Mouse (Mus musculus): ENCODE data around the gene 4931409K22Rik. TPM values are rescaled to one million over a fixed set of nuclear protein-coding genes. Genes with fewer than 3 reads are reported as not detected.
A peak's percentile ranks its signal among the peaks of the same experiment; 100 is the strongest.

The 4931409K22Rik gene
- polyA plus RNA-seq, 1 experiment = not detected

DNA sequence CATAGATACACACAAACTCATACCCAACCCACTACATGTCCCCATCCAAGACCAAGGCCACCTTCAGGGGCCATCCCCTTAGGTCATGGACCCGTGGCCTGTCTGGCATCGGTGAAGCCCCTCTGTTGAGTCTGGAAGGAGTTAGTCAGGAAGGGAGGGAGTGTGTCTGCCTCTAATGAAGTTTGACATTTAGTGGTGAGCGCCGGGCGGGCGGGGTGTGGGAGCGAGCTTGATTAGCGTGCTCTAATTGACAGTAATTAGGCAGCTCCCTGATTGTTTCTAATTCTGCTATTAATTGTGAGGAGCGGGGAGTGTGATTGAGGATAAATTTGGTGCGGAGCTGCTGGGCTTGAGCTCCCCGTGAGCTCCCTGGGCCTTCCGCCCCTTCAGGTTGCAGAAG lies 59.1 kb downstream of the 4931409K22Rik start:
- Histone ChIP-seq H3K4me3 (ENCODE audit: insufficient read depth, poor library complexity, severe bottlenecking) (no peak overlapping the region), H3K79me3 (ENCODE audit: low read depth) (no peaks in the 10 kb centered on the region), H3ac (ENCODE audit: control insufficient read depth, insufficient read length, low read depth) (no peak overlapping the region), H3K27me3 (ENCODE audit: control insufficient read depth, insufficient read depth, insufficient read length) (no peaks in the 10 kb centered on the region), H3K79me2 (ENCODE audit: control insufficient read depth, insufficient read depth) (no peaks in the 10 kb centered on the region), H3K36me3 (ENCODE audit: control insufficient read depth, insufficient read depth) (peaks cover 45% of the 10 kb centered on the region)
- TF ChIP-seq CTCF (IDR thresholded peaks at IDR 0.05; ENCODE audit: control insufficient read depth, insufficient read depth, insufficient read length) = no peak
- TF ChIP-seq MYOG (IDR thresholded peaks at IDR 0.05; ENCODE audit: control insufficient read depth, extremely low read depth, insufficient read length) = no peak
- TF ChIP-seq MYOD1 (IDR thresholded peaks at IDR 0.05; ENCODE audit: control insufficient read depth, insufficient read length, low read depth) = no peak
- TF ChIP-seq FOSL1 (IDR thresholded peaks at IDR 0.05; ENCODE audit: insufficient read depth, low read length, poor library complexity, severe bottlenecking) = no peak
- no peak for TF ChIP-seq CEBPB (IDR thresholded peaks at IDR 0.05; ENCODE audit: low read depth)
- no peak for TF ChIP-seq USF1 (IDR thresholded peaks at IDR 0.05; ENCODE audit: low read depth)
- no peak for TF ChIP-seq MAX (IDR thresholded peaks at IDR 0.05)

GRCm38 (mm10) chr5:24496756-24497155 lies 59.9 kb downstream of the 4931409K22Rik start:
- Histone ChIP-seq H3K4me3 (ENCODE audit: insufficient read depth, poor library complexity, severe bottlenecking) (no peak overlapping the region), H3ac (ENCODE audit: control insufficient read depth, insufficient read length, low read depth) (no peak overlapping the region), H3K27me3 (ENCODE audit: control insufficient read depth, insufficient read depth, insufficient read length) (no peaks in the 10 kb centered on the region), H3K79me3 (ENCODE audit: low read depth) (no peaks in the 10 kb centered on the region), H3K36me3 (ENCODE audit: control insufficient read depth, insufficient read depth) (peaks cover 49% of the 10 kb centered on the region), H3K79me2 (ENCODE audit: control insufficient read depth, insufficient read depth) (no peaks in the 10 kb centered on the region)
- no peak for TF ChIP-seq MYOD1 (IDR thresholded peaks at IDR 0.05; ENCODE audit: control insufficient read depth, insufficient read length, low read depth)
- no peak for TF ChIP-seq MAX (IDR thresholded peaks at IDR 0.05)
- TF ChIP-seq FOSL1 (IDR thresholded peaks at IDR 0.05; ENCODE audit: insufficient read depth, low read length, poor library complexity, severe bottlenecking) = no peak
- no peak for TF ChIP-seq USF1 (IDR thresholded peaks at IDR 0.05; ENCODE audit: low read depth)
- no peak for TF ChIP-seq MYOG (IDR thresholded peaks at IDR 0.05; ENCODE audit: control insufficient read depth, extremely low read depth, insufficient read length)
- TF ChIP-seq CEBPB (IDR thresholded peaks at IDR 0.05; ENCODE audit: low read depth) = no peak
- no peak for TF ChIP-seq CTCF (IDR thresholded peaks at IDR 0.05; ENCODE audit: control insufficient read depth, insufficient read depth, insufficient read length)

GRCm38 (mm10) chr5:24495019-24495418 lies 61.6 kb downstream of the 4931409K22Rik start:
- no peaks in the 10 kb centered on the region for H3K27me3 ChIP-seq (ENCODE audit: control insufficient read depth, insufficient read depth, insufficient read length)
- H3K36me3 ChIP-seq (ENCODE audit: control insufficient read depth, insufficient read depth) = peaks cover 54% of the 10 kb centered on the region
- TF ChIP-seq MYOD1 (IDR thresholded peaks at IDR 0.05; ENCODE audit: control insufficient read depth, insufficient read length, low read depth) = no peak
- TF ChIP-seq CTCF (IDR thresholded peaks at IDR 0.05; ENCODE audit: control insufficient read depth, insufficient read depth, insufficient read length) = no peak
- no peak for TF ChIP-seq FOSL1 (IDR thresholded peaks at IDR 0.05; ENCODE audit: insufficient read depth, low read length, poor library complexity, severe bottlenecking)
- TF ChIP-seq USF1 (IDR thresholded peaks at IDR 0.05; ENCODE audit: low read depth) = no peak
- no peak for TF ChIP-seq CEBPB (IDR thresholded peaks at IDR 0.05; ENCODE audit: low read depth)
- TF ChIP-seq MAX (IDR thresholded peaks at IDR 0.05) = no peak
- TF ChIP-seq MYOG (IDR thresholded peaks at IDR 0.05; ENCODE audit: control insufficient read depth, extremely low read depth, insufficient read length) = no peak
- H3K79me2 ChIP-seq (ENCODE audit: control insufficient read depth, insufficient read depth) = no peaks in the 10 kb centered on the region
- H3K79me3 ChIP-seq (ENCODE audit: low read depth) = no peaks in the 10 kb centered on the region
- H3K4me3 ChIP-seq (ENCODE audit: insufficient read depth, poor library complexity, severe bottlenecking) = no peak overlapping the region
- H3ac ChIP-seq (ENCODE audit: control insufficient read depth, insufficient read length, low read depth) = no peak overlapping the region

Small RNAs within 50 kb of the gene (microRNA-seq; reads per million reads assigned to microRNA genes)
- 801 reads per million, percentile 85 among the genes with 10 or more reads in this experiment for gene Mir671 (ENCODE audit: borderline microRNAs expressed)

Other genes with a start within 250 kb of the 4931409K22Rik start
- gene Kcnh2, start 205.2 kb downstream of the 4931409K22Rik start, polyA plus RNA-seq (2012; fragmentation: generic; extraction: Trizol) = 3.1 TPM
- 0.13 TPM for gene Nos3, start 192.0 kb downstream of the 4931409K22Rik start, polyA plus RNA-seq (2012; fragmentation: generic; extraction: Trizol)
- gene Atg9b, start 164.7 kb downstream of the 4931409K22Rik start, polyA plus RNA-seq (2012; fragmentation: generic; extraction: Trizol) = 0.48 TPM
- gene Abcb8, start 163.1 kb downstream of the 4931409K22Rik start, polyA plus RNA-seq (2012; fragmentation: generic; extraction: Trizol) = 25.1 TPM
- gene Asic3, start 143.4 kb downstream of the 4931409K22Rik start, polyA plus RNA-seq (2012; fragmentation: generic; extraction: Trizol) = 0.19 TPM
- gene Cdk5, start 133.3 kb downstream of the 4931409K22Rik start, polyA plus RNA-seq (2012; fragmentation: generic; extraction: Trizol) = 33.4 TPM
- 76.4 TPM for gene Slc4a2, start 133.0 kb downstream of the 4931409K22Rik start, polyA plus RNA-seq (2012; fragmentation: generic; extraction: Trizol)
- gene Fastk, start 111.5 kb downstream of the 4931409K22Rik start, polyA plus RNA-seq (2012; fragmentation: generic; extraction: Trizol) = 90.3 TPM
- 9.8 TPM for gene Tmub1, start 109.0 kb downstream of the 4931409K22Rik start, polyA plus RNA-seq (2012; fragmentation: generic; extraction: Trizol)
- gene Agap3, start 104.6 kb downstream of the 4931409K22Rik start, polyA plus RNA-seq (2012; fragmentation: generic; extraction: Trizol) = 119 TPM
- gene Gbx1, start 29.6 kb downstream of the 4931409K22Rik start, polyA plus RNA-seq (2012; fragmentation: generic; extraction: Trizol) = 0.42 TPM
- not detected for gene Asb10, start 15.8 kb downstream of the 4931409K22Rik start, polyA plus RNA-seq (2012; fragmentation: generic; extraction: Trizol)
- gene Abcf2, start 20.7 kb upstream of the 4931409K22Rik start, polyA plus RNA-seq (2012; fragmentation: generic; extraction: Trizol) = 143 TPM
- gene Chpf2, start 29.9 kb upstream of the 4931409K22Rik start, polyA plus RNA-seq (2012; fragmentation: generic; extraction: Trizol) = 37.7 TPM
- 87.6 TPM for gene Smarcd3, start 67.6 kb upstream of the 4931409K22Rik start, polyA plus RNA-seq (2012; fragmentation: generic; extraction: Trizol)
- gene Nub1, start 128.7 kb upstream of the 4931409K22Rik start, polyA plus RNA-seq (2012; fragmentation: generic; extraction: Trizol) = 18.6 TPM
- gene Wdr86, start 173.9 kb upstream of the 4931409K22Rik start, polyA plus RNA-seq (2012; fragmentation: generic; extraction: Trizol) = not detected
- not detected for gene Crygn, start 201.2 kb upstream of the 4931409K22Rik start, polyA plus RNA-seq (2012; fragmentation: generic; extraction: Trizol)